ENCODE assay signal across 21 mouse cellular contexts in genomic region chr9:122008876-122009275, GRCm38 (mm10). TPM values are rescaled to one million over a fixed set of nuclear protein-coding genes. Genes with fewer than 3 reads are reported as not detected.
A peak's percentile ranks its signal among the peaks of the same experiment; 100 is the strongest.
DNase-seq lines count a peak whose midpoint lies in the region; ATAC-seq lines count a peak whose summit lies in the region.
"Had no signal": no experiment of that assay in that cellular context is flagged by ENCODE, and none has a peak within 500 bp of the region (broad histone marks: within the 10 kb centered on the region; RNA-seq: fewer than 3 reads in every experiment).

No protein-coding gene starts in this region.

- no peak overlapping the region for H3K4me2 ChIP-seq in forebrain, embryonic 14.5 days (ENCODE audit: low read length)
- H3K4me2 ChIP-seq in midbrain, embryonic 11.5 days: no peak overlapping the region
- no peak overlapping the region for H3K4me2 ChIP-seq in midbrain, embryonic 12.5 days (replicated peaks)
- H3K4me2 ChIP-seq in neural tube, embryonic 15.5 days: no peak overlapping the region
- H3K4me2 ChIP-seq in heart, embryonic 11.5 days: no peak overlapping the region
- H3K4me2 ChIP-seq: liver, embryonic 11.5 days had no signal

- DNase-seq in forebrain, embryonic 14.5 days (ENCODE audit: low spot score): peak; percentile 59
- no peak for DNase-seq in forebrain, embryonic 10.5 days (ENCODE audit: extremely low spot score, low spot score)
- peak; percentile 79 for DNase-seq in midbrain, embryonic 11.5 days (ENCODE audit: low spot score, missing footprints)
- DNase-seq in midbrain, embryonic 10.5 days (ENCODE audit: low spot score): no peak
- no peak for DNase-seq in ovary, adult 18-20 months (ENCODE audit: low spot score)
- DNase-seq: adrenal gland, postnatal 25 days; cerebellum, adult 18-20 months; cerebellum, postnatal 36 days; gastrocnemius, postnatal 25 days; heart, adult 2 months; kidney, adult 18-20 months; kidney, postnatal 10 days; left cerebral cortex, postnatal 4 days; lung, adult 18-20 months; lung, postnatal 14 days; right cerebral cortex, adult 18-20 months had no signal

- H3K9ac ChIP-seq in forebrain, embryonic 14.5 days (ENCODE audit: low read length): no peak overlapping the region
- no peak overlapping the region for H3K9ac ChIP-seq in midbrain, embryonic 11.5 days (ENCODE audit: low read length)
- no peak overlapping the region for H3K9ac ChIP-seq in midbrain, embryonic 12.5 days (replicated peaks)
- no peak overlapping the region for H3K9ac ChIP-seq in neural tube, embryonic 15.5 days (replicated peaks)
- H3K9ac ChIP-seq in heart, embryonic 11.5 days (ENCODE audit: low read depth, low read length): no peak overlapping the region

- no peak overlapping the region for H3K4me3 ChIP-seq in forebrain, embryonic 14.5 days (ENCODE audit: low read depth, low read length)
- H3K4me3 ChIP-seq in forebrain, embryonic 10.5 days: no peak overlapping the region
- H3K4me3 ChIP-seq in midbrain, embryonic 11.5 days (ENCODE audit: low read depth, low read length): no peak overlapping the region
- no peak overlapping the region for H3K4me3 ChIP-seq in midbrain, embryonic 10.5 days
- no peak overlapping the region for H3K4me3 ChIP-seq in midbrain, embryonic 12.5 days
- H3K4me3 ChIP-seq in neural tube, embryonic 15.5 days (replicated peaks): no peak overlapping the region
- H3K4me3 ChIP-seq in heart, embryonic 11.5 days (ENCODE audit: low read depth, low read length): no peak overlapping the region
- H3K4me3 ChIP-seq: erythroblast, embryonic 14.5 days; heart, adult 2 months had no signal

- H3K9me3 ChIP-seq in forebrain, embryonic 14.5 days (replicated peaks; ENCODE audit: control insufficient read depth, low read length): no peaks in the 10 kb centered on the region
- H3K9me3 ChIP-seq in forebrain, embryonic 10.5 days: no peaks in the 10 kb centered on the region; the same call in 1 of the 2 replicates
- no peaks in the 10 kb centered on the region for H3K9me3 ChIP-seq in midbrain, embryonic 11.5 days (ENCODE audit: control insufficient read depth, low read length)
- H3K9me3 ChIP-seq in midbrain, embryonic 10.5 days (replicated peaks): no peaks in the 10 kb centered on the region
- no peaks in the 10 kb centered on the region for H3K9me3 ChIP-seq in midbrain, embryonic 12.5 days
- no peaks in the 10 kb centered on the region for H3K9me3 ChIP-seq in neural tube, embryonic 15.5 days (replicated peaks)
- no peaks in the 10 kb centered on the region for H3K9me3 ChIP-seq in heart, embryonic 11.5 days (replicated peaks; ENCODE audit: control insufficient read depth, low read length)

- no peaks in the 10 kb centered on the region for H3K27me3 ChIP-seq in forebrain, embryonic 14.5 days (replicated peaks; ENCODE audit: control insufficient read depth, insufficient read depth, low read length)
- no peaks in the 10 kb centered on the region for H3K27me3 ChIP-seq in forebrain, embryonic 10.5 days (ENCODE audit: poor library complexity, severe bottlenecking)
- H3K27me3 ChIP-seq in midbrain, embryonic 11.5 days (ENCODE audit: control insufficient read depth, insufficient read depth, low read length): no peaks in the 10 kb centered on the region
- no peaks in the 10 kb centered on the region; the same call in 1 of the 2 replicates for H3K27me3 ChIP-seq in midbrain, embryonic 10.5 days (ENCODE audit: low read depth, poor library complexity, severe bottlenecking)
- H3K27me3 ChIP-seq in midbrain, embryonic 12.5 days: 0 out of 2 replicates have a peak, but pooled peaks cover 4% of the 10 kb centered on the region
- H3K27me3 ChIP-seq in neural tube, embryonic 15.5 days (replicated peaks): no peaks in the 10 kb centered on the region
- no peaks in the 10 kb centered on the region for H3K27me3 ChIP-seq in heart, embryonic 11.5 days (ENCODE audit: control insufficient read depth, insufficient read depth, low read length)

- no peaks in the 10 kb centered on the region for H3K36me3 ChIP-seq in forebrain, embryonic 14.5 days (ENCODE audit: control insufficient read depth, insufficient read depth, low read length)
- H3K36me3 ChIP-seq in forebrain, embryonic 10.5 days (replicated peaks): no peaks in the 10 kb centered on the region
- H3K36me3 ChIP-seq in midbrain, embryonic 11.5 days (ENCODE audit: control insufficient read depth, insufficient read depth, low read length): no peaks in the 10 kb centered on the region
- no peaks in the 10 kb centered on the region for H3K36me3 ChIP-seq in midbrain, embryonic 10.5 days
- no peaks in the 10 kb centered on the region for H3K36me3 ChIP-seq in midbrain, embryonic 12.5 days
- no peaks in the 10 kb centered on the region for H3K36me3 ChIP-seq in neural tube, embryonic 15.5 days
- H3K36me3 ChIP-seq in heart, embryonic 11.5 days (ENCODE audit: control insufficient read depth, insufficient read depth, low read length): no peaks in the 10 kb centered on the region

- peak overlapping the region; percentile 39; the same call in 1 of the 2 replicates for H3K27ac ChIP-seq in forebrain, embryonic 14.5 days (ENCODE audit: low read depth, low read length)
- no peak overlapping the region for H3K27ac ChIP-seq in forebrain, embryonic 10.5 days
- H3K27ac ChIP-seq in midbrain, embryonic 11.5 days (ENCODE audit: low read depth, low read length): no peak overlapping the region
- no peak overlapping the region for H3K27ac ChIP-seq in midbrain, embryonic 10.5 days (replicated peaks)
- H3K27ac ChIP-seq in midbrain, embryonic 12.5 days (replicated peaks): peak overlapping the region; percentile 21; the same call in 1 of the 2 replicates
- H3K27ac ChIP-seq in neural tube, embryonic 15.5 days (replicated peaks): peak overlapping the region; percentile 51
- H3K27ac ChIP-seq in heart, embryonic 11.5 days (ENCODE audit: low read depth, low read length): no peak overlapping the region
- H3K27ac ChIP-seq: heart, adult 2 months had no signal

- H3K4me1 ChIP-seq in forebrain, embryonic 14.5 days (ENCODE audit: control insufficient read depth, insufficient read depth, low read length): no peaks in the 10 kb centered on the region
- H3K4me1 ChIP-seq in forebrain, embryonic 10.5 days: peaks cover 6% of the 10 kb centered on the region; the same call in 1 of the 2 replicates
- no peaks in the 10 kb centered on the region for H3K4me1 ChIP-seq in midbrain, embryonic 11.5 days (ENCODE audit: control insufficient read depth, insufficient read depth, low read length)
- peaks cover 11% of the 10 kb centered on the region for H3K4me1 ChIP-seq in midbrain, embryonic 10.5 days
- H3K4me1 ChIP-seq in midbrain, embryonic 12.5 days: no peaks in the 10 kb centered on the region
- peaks cover 11% of the 10 kb centered on the region for H3K4me1 ChIP-seq in neural tube, embryonic 15.5 days
- no peaks in the 10 kb centered on the region for H3K4me1 ChIP-seq in heart, embryonic 11.5 days (ENCODE audit: control insufficient read depth, insufficient read depth, low read length)

- no peak for ATAC-seq in forebrain, embryonic 14.5 days
- no peak for ATAC-seq in midbrain, embryonic 11.5 days (ENCODE audit: low FRiP score)
- ATAC-seq in midbrain, embryonic 12.5 days (ENCODE audit: low FRiP score, low read depth): no peak
- peak; percentile 70; the same call in 1 of the 2 replicates for ATAC-seq in neural tube, embryonic 15.5 days (ENCODE audit: low FRiP score)
- no peak for ATAC-seq in heart, embryonic 11.5 days (replicated peaks; ENCODE audit: insufficient number of reproducible peaks, low FRiP score, low TSS enrichment)

- 35% methylated on average over 2 of the region's 2 CpGs for WGBS in forebrain, embryonic 14.5 days
- 64% methylated on average over 2 of the region's 2 CpGs for WGBS in forebrain, embryonic 10.5 days
- WGBS in midbrain, embryonic 11.5 days: 55% methylated on average over 2 of the region's 2 CpGs
- WGBS in midbrain, embryonic 10.5 days: 49% methylated on average over 2 of the region's 2 CpGs
- WGBS in midbrain, embryonic 12.5 days: 48% methylated on average over 2 of the region's 2 CpGs
- WGBS in neural tube, embryonic 15.5 days: 13% methylated on average over 2 of the region's 2 CpGs
- 53% methylated on average over 2 of the region's 2 CpGs for WGBS in heart, embryonic 11.5 days (ENCODE audit: insufficient replicate concordance)

RNA-seq across cellular contexts. Expression of gene Pomgnt2, which starts 12.0 kb away (rescaled TPM):
- polyA plus RNA-seq in forebrain, embryonic 14.5 days (2014; fragmentation: Nextera tagmentation; extraction: Ambion mirVana): 16.1 and 22.0 TPM in 2 replicates
- polyA plus RNA-seq in forebrain, embryonic 10.5 days (2016; fragmentation: Nextera tagmentation; extraction: Ambion mirVana): 12.5 and 13.6 TPM in 2 replicates
- 8.9 and 9.7 TPM in 2 replicates for polyA plus RNA-seq in midbrain, embryonic 11.5 days (2014; fragmentation: Nextera tagmentation; extraction: Ambion mirVana)
- 13.1 and 14.6 TPM in 2 replicates for polyA plus RNA-seq in midbrain, embryonic 10.5 days (2016; fragmentation: Nextera tagmentation; extraction: Ambion mirVana)
- polyA plus RNA-seq in midbrain, embryonic 12.5 days (2016; fragmentation: Nextera tagmentation; extraction: Ambion mirVana): 15.3 and 15.4 TPM in 2 replicates
- polyA plus RNA-seq in neural tube, embryonic 15.5 days (2015; fragmentation: Nextera tagmentation; extraction: Ambion mirVana): 34.3 and 37.8 TPM in 2 replicates
- polyA plus RNA-seq in heart, embryonic 11.5 days (2014; fragmentation: Nextera tagmentation; extraction: Ambion mirVana): 8.8 and 10.6 TPM in 2 replicates

RNA-seq across cellular contexts. Expression of gene Fam198a, which starts 58.1 kb away (rescaled TPM):
- polyA plus RNA-seq in forebrain, embryonic 14.5 days (2014; fragmentation: Nextera tagmentation; extraction: Ambion mirVana): 0.89 and 1.3 TPM in 2 replicates
- polyA plus RNA-seq in forebrain, embryonic 10.5 days (2016; fragmentation: Nextera tagmentation; extraction: Ambion mirVana): 0.41 and 0.58 TPM in 2 replicates
- 0.23 and 0.52 TPM in 2 replicates for polyA plus RNA-seq in midbrain, embryonic 11.5 days (2014; fragmentation: Nextera tagmentation; extraction: Ambion mirVana)
- polyA plus RNA-seq in midbrain, embryonic 10.5 days (2016; fragmentation: Nextera tagmentation; extraction: Ambion mirVana): 0.68 and 0.85 TPM in 2 replicates
- 0.92 and 1.0 TPM in 2 replicates for polyA plus RNA-seq in midbrain, embryonic 12.5 days (2016; fragmentation: Nextera tagmentation; extraction: Ambion mirVana)
- 1.9 and 2.4 TPM in 2 replicates for polyA plus RNA-seq in neural tube, embryonic 15.5 days (2015; fragmentation: Nextera tagmentation; extraction: Ambion mirVana)
- 0.35 and 0.44 TPM in 2 replicates for polyA plus RNA-seq in heart, embryonic 11.5 days (2014; fragmentation: Nextera tagmentation; extraction: Ambion mirVana)
- polyA plus RNA-seq: erythroblast, embryonic 14.5 days had no signal

Comparison
In these comparisons a context has a peak if more than half of its experiments do, and no peak if none do; other contexts are left out.
1. DNase-seq: peak in forebrain, embryonic 14.5 days (single experiment) and midbrain, embryonic 11.5 days (single experiment); none in forebrain, embryonic 10.5 days (single experiment), midbrain, embryonic 10.5 days (single experiment) and ovary, adult 18-20 months (single experiment).
2. H3K27ac ChIP-seq: peak in forebrain, embryonic 14.5 days (single experiment), midbrain, embryonic 12.5 days (single experiment) and neural tube, embryonic 15.5 days (single experiment); none in forebrain, embryonic 10.5 days (single experiment), midbrain, embryonic 11.5 days (single experiment), midbrain, embryonic 10.5 days (single experiment) and heart, embryonic 11.5 days (single experiment).